Mouse (Mus musculus): Measurements from ENCODE around the gene Mesp2.

DNA sequence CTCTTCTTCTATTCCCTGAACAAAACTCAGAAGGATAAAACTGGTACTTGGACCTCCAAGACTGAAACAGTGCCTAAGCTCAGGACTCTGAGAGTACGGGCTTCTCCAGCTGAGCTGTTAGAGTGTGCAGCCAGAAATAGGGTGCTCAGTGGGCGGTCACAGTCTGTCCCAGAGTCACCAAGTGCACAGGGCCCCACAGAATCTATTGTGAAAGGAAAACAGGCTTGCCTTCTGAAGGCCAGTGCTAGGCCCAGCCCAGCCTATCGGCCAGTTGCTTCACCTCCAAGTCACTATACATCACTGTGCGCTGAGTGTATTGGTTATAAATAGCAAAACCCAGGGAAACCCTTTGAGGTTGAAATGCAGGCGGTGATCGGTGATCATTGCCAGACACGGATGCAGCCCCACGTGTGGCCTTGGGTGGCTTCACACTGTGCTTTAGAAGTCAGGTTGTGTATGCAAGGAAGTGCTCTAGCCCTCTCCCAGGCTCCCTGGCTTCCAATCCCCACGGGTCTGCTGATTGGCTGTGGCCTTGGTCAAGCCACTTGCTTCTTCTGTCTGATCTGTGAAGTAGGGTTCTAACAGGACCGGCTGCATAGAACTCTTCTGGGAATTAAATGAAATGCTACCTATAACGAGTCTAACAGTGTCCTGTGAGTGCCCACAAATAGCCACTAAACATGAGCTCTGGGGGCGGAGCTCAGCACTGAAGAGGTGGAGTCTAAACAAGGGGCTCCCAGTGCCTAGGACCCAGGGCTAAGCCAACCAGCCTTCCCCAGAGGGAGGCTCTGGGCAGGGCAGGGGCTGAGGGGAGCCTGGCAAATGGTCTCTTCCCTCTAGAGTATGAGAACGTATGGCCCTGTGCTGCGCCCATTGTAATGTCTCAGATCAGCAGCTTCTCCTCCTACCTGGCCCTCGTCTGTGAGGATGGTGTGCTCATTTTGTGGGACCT, 38.7 kb upstream of the Mesp2 start:
- TF ChIP-seq CTCF (IDR thresholded peaks at IDR 0.05; ENCODE audit: control insufficient read depth, insufficient read depth, insufficient replicate concordance, low read depth, low read length) (no peak), POLR2A (IDR thresholded peaks at IDR 0.05; ENCODE audit: control insufficient read depth, low read depth, low read length) (no peak)
